Mouse (Mus musculus): ENCODE results near the gene Gm17783. TPM values are rescaled to one million over a fixed set of nuclear protein-coding genes. Genes with fewer than 3 reads are reported as not detected.

The Gm17783 gene
- not detected for total RNA-seq (2023)

GRCm38 (mm10) chr16:45531950-45532349 lies at the start of gene Gm17783:
Gm17783 (minus strand) TSS chr16:45532050.

GRCm38 (mm10) chr16:45535009-45535408 lies 3.2 kb upstream of the Gm17783 start, which contains the start of gene Slc9c1:
Slc9c1 (plus strand) TSS chr16:45535309.

GRCm38 (mm10) chr16:45492927-45493326 lies 38.9 kb downstream of the Gm17783 start, which contains the start of gene Gm609:
Gm609 (minus strand) TSS chr16:45492969.

Other genes starting within 250 kb of the Gm17783 start
- 10 to 100 TPM; 45.0 to 61.5 TPM for gene Cd200, start 123.0 kb downstream of the Gm17783 start, total RNA-seq (2023)
- not detected for gene Gm609, start 39.1 kb downstream of the Gm17783 start, total RNA-seq (2023)
- gene Slc9c1, start 3.3 kb upstream of the Gm17783 start, total RNA-seq (2023) = not detected
- gene Gcsam, start 78.3 kb upstream of the Gm17783 start, total RNA-seq (2023) = not detected
- gene BC016579, start 122.0 kb upstream of the Gm17783 start, total RNA-seq (2023) = not detected
- gene Tmprss7, start 161.6 kb upstream of the Gm17783 start, total RNA-seq (2023) = under 1 TPM in 1 of 2 experiments, not detected in 1; 0.23 TPM
- gene Tagln3, start 192.6 kb upstream of the Gm17783 start, total RNA-seq (2023) = not detected
- 10 to 100 TPM; 21.6 to 33.0 TPM for gene Abhd10, start 210.9 kb upstream of the Gm17783 start, total RNA-seq (2023)

Measured in B cell, adult 67 days (primary cell).